Mouse (Mus musculus) embryonic fibroblast, embryonic 13.5 days (primary cell): ENCODE data around the gene Krr1.

Source experiments
- CTCF ChIP-seq: IDR thresholded peaks from 2 replicates; pipeline ENCODE4 v1.5.1; 2011; ENCODE audit warnings: mild to moderate bottlenecking, control low read depth, low read length, moderate library complexity, borderline replicate concordance; ENCODE audit not compliant: insufficient read depth
- POLR2A ChIP-seq: IDR thresholded peaks from 2 replicates; pipeline ENCODE4 v1.6.1; 2011; ENCODE audit warnings: low read depth, mild to moderate bottlenecking, control low read depth, low read length, moderate library complexity

- no peak for TF ChIP-seq CTCF
- no peak for TF ChIP-seq POLR2A
Measured at GRCm38 (mm10) chr10:112001350-112001749, 28.9 kb downstream of the Krr1 start.
